Mouse (Mus musculus) 3T3-L1 (cell line): ENCODE measurements around the gene 1600014C10Rik.

Experiments used
- DNase-seq: peaks from one replicate; pipeline ENCODE4 v3.0.0-alpha.2; 2015; ENCODE audit warnings: low read depth, low spot score

Gene 1600014C10Rik

GRCm38 (mm10) chr7:38214473-38215214 lies 31.6 kb downstream of the 1600014C10Rik start:
- no peak for DNase-seq

GRCm38 (mm10) chr7:38215281-38215680 lies 32.3 kb downstream of the 1600014C10Rik start:
- no peak for DNase-seq

- DNase-seq: no peak
These were observed 32.7 kb downstream of the 1600014C10Rik start for GRCm38 (mm10) chr7:38215697-38216096.

- peak; percentile 79 for DNase-seq
These were observed 34.6 kb downstream of the 1600014C10Rik start for GRCm38 (mm10) chr7:38217417-38218171.

GRCm38 (mm10) chr7:38218631-38219367 lies 35.8 kb downstream of the 1600014C10Rik start:
- no peak for DNase-seq

- DNase-seq: no peak
These were observed 36.5 kb downstream of the 1600014C10Rik start for GRCm38 (mm10) chr7:38219526-38219925.

GRCm38 (mm10) chr7:38220866-38221265 lies 37.8 kb downstream of the 1600014C10Rik start:
- no peak for DNase-seq

GRCm38 (mm10) chr7:38224577-38225369 lies 41.8 kb downstream of the 1600014C10Rik start:
- DNase-seq: no peak

- DNase-seq: no peak
These were observed 43.2 kb downstream of the 1600014C10Rik start for GRCm38 (mm10) chr7:38226226-38226625.

GRCm38 (mm10) chr7:38227181-38227899 lies 44.3 kb downstream of the 1600014C10Rik start:
- DNase-seq: peak; percentile 91

- peak; percentile 93 for DNase-seq
These were observed 44.9 kb downstream of the 1600014C10Rik start, which contains the start of gene Plekhf1 for GRCm38 (mm10) chr7:38227900-38228298. Gene Plekhf1, minus strand, starts transcription at chr7:38228016.

- DNase-seq: no peak
These were observed 45.3 kb downstream of the 1600014C10Rik start for GRCm38 (mm10) chr7:38228329-38228728.

GRCm38 (mm10) chr7:38230285-38230684 lies 47.3 kb downstream of the 1600014C10Rik start:
- peak; percentile 92 for DNase-seq

- DNase-seq: no peak
These were observed 53.5 kb downstream of the 1600014C10Rik start for GRCm38 (mm10) chr7:38236400-38237105.

GRCm38 (mm10) chr7:38237140-38237539 lies 54.1 kb downstream of the 1600014C10Rik start:
- DNase-seq: no peak

GRCm38 (mm10) chr7:38242417-38242816 lies 59.4 kb downstream of the 1600014C10Rik start:
- no peak for DNase-seq
